Mouse (Mus musculus): ENCODE measurements around the gene Tex2.

Tex2 gene

DNA sequence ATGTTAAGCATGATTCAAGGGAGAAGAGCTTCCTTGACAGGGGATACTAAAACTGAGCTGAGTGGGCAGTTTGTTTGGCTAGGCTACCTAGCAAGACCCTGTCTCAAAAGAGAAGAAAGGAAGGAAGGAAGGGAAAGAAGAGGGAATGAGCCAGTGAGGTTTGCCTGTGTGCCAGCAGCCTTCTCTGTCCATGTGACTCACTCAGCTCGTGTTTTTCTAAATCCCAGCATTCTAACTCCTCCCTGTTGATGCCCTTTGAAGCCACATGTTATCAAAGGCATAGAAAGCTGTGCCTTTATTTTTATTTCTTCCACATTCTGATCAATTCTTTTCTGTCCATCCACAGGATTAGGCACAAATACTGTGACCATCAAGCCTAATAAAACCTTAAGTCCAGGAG, 85.3 kb downstream of the Tex2 start:
- in situ Hi-C loops (cut with MboI; ENCODE audit: low pct_unique_long_range_greater_than_20kb in 1 of 2, low sequenced_read_pairs in 2 of 2, unreplicated experiment in 1 of 2), result no loop called here

- in situ Hi-C loops (cut with MboI; ENCODE audit: low pct_unique_long_range_greater_than_20kb in 1 of 2, low sequenced_read_pairs in 2 of 2, unreplicated experiment in 1 of 2), result no loop called here
Observed at GRCm38 (mm10) chr11:106527147-106527821, 85.9 kb downstream of the Tex2 start.

GRCm38 (mm10) chr11:106522538-106522937, 90.7 kb downstream of the Tex2 start:
- in situ Hi-C loops (cut with MboI; ENCODE audit: low pct_unique_long_range_greater_than_20kb in 1 of 2, low sequenced_read_pairs in 2 of 2, unreplicated experiment in 1 of 2), result loop anchor here in 1 of 2 experiments (25.0 kb wide), 1 partner anchor 240 kb away; the partner anchor contains the start of genes Milr1 and Pecam1

DNA sequence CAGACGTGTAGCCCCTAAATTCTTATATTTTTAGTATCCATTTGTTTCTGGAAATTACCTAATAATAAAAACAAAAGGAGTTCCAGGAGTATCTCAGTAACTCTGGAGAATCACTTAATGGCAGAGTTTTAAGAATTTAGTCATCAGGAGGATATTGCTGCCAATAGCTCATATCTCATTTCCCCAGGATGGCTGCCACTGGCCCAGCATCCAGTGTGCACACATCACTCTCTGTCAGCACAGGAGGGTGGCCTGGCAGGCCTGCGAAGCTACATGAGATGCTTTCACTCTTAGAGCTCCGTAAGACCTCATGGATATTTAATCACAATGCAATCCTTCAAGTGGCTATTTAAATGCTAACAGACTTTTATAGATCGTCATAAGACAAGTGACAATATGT, 91.6 kb downstream of the Tex2 start:
- in situ Hi-C loops (cut with MboI; ENCODE audit: low pct_unique_long_range_greater_than_20kb in 1 of 2, low sequenced_read_pairs in 2 of 2, unreplicated experiment in 1 of 2), result loop anchor here in 1 of 2 experiments (25.0 kb wide), 1 partner anchor 241 kb away; the partner anchor contains the start of genes Milr1 and Pecam1

DNA sequence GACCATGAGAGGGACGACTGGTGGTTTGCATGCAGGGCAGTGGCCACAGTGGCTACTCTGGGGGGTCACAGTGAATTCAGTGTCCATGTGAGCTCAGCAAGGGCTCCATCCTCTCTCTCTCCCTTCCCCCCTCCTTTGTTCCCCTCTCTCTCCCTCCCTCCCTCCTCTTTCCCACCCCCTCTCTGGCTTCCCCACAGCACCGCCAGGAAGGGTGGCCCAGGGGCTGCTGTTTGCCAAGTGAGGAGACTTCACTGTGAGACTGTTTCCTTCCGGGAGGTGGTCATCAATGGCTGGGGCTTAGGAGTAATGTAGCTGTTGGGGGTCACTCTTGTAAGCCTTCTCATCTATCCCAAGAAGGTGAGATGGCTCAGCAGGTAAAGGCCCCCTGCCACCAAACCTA, 92.8 kb downstream of the Tex2 start:
- in situ Hi-C loops (cut with MboI; ENCODE audit: low pct_unique_long_range_greater_than_20kb in 1 of 2, low sequenced_read_pairs in 2 of 2, unreplicated experiment in 1 of 2), result loop anchor here in 1 of 2 experiments (25.0 kb wide), 1 partner anchor 242 kb away; the partner anchor contains the start of genes Milr1 and Pecam1

- in situ Hi-C loops (cut with MboI; ENCODE audit: low pct_unique_long_range_greater_than_20kb in 1 of 2, low sequenced_read_pairs in 2 of 2, unreplicated experiment in 1 of 2), result loop anchor here in 1 of 2 experiments (25.0 kb wide), 1 partner anchor 243 kb away; the partner anchor contains the start of genes Milr1 and Pecam1
Observed at GRCm38 (mm10) chr11:106519519-106519918, 93.7 kb downstream of the Tex2 start.

DNA sequence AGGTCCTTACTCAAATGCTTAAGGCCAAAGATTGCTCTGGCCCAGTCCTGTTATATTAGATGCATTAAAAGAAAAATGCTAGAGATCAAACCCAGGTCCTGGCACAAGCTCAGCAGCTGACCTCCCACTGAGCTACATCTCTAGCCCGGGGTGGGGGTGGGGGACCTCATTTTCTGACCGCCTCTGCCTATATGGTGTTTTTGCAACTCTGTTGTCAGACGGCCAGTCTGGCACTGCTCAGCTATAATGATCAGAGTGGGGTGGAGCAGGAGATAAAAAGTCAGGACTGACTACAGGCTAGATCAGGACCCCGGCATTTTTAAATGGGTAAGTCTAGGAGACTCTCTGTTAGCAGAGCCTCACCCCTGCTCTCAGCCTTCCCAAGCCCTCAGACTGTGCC, 94.8 kb downstream of the Tex2 start:
- in situ Hi-C loops (cut with MboI; ENCODE audit: low pct_unique_long_range_greater_than_20kb in 1 of 2, low sequenced_read_pairs in 2 of 2, unreplicated experiment in 1 of 2), result loop anchor here in 1 of 2 experiments (25.0 kb wide), 1 partner anchor 244 kb away; the partner anchor contains the start of genes Milr1 and Pecam1

- in situ Hi-C loops (cut with MboI; ENCODE audit: low pct_unique_long_range_greater_than_20kb in 1 of 2, low sequenced_read_pairs in 2 of 2, unreplicated experiment in 1 of 2), result loop anchor here in 1 of 2 experiments (25.0 kb wide), 1 partner anchor 247 kb away; the partner anchor contains the start of genes Milr1 and Pecam1
Observed at GRCm38 (mm10) chr11:106515079-106515745, 98.0 kb downstream of the Tex2 start.

- in situ Hi-C loops (cut with MboI; ENCODE audit: low pct_unique_long_range_greater_than_20kb in 1 of 2, low sequenced_read_pairs in 2 of 2, unreplicated experiment in 1 of 2), result loop anchor here (5.0 to 25.0 kb wide), 2 partner anchors 113 to 248 kb away; partner anchors contain the start of genes Milr1 (in 1 of the 2) and Pecam1 (in 1 of the 2)
Observed at GRCm38 (mm10) chr11:106514446-106514845, 98.8 kb downstream of the Tex2 start.

DNA sequence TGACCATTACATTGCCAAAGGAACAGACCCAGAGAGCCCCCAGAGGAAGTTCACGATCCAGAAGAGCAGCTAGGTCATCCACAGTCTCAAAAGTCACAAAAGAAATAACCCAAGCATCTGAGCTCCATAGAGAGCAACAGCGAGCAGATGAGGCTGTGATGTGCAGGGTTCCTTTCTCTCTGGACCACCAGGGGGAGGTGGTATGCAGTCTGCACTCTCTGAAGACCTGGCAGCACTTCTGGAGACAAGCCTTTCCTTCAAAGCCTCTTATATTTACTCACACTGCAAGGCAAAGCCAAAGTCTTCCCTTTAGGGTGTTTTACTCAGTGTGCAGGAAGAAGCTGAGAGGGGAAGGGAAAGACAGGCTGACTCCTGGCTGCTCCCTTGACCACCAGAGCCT, 100.1 kb downstream of the Tex2 start:
- in situ Hi-C loops (cut with MboI; ENCODE audit: low pct_unique_long_range_greater_than_20kb in 1 of 2, low sequenced_read_pairs in 2 of 2, unreplicated experiment in 1 of 2), result loop anchor here (5.0 to 25.0 kb wide), 2 partner anchors 114 to 249 kb away; partner anchors contain the start of genes Milr1 (in 1 of the 2) and Pecam1 (in 1 of the 2)

- in situ Hi-C loops (cut with MboI; ENCODE audit: low pct_unique_long_range_greater_than_20kb in 1 of 2, low sequenced_read_pairs in 2 of 2, unreplicated experiment in 1 of 2), result loop anchor here (5.0 to 25.0 kb wide), 2 partner anchors 115 to 250 kb away; partner anchors contain the start of genes Milr1 (in 1 of the 2) and Pecam1 (in 1 of the 2)
Observed at GRCm38 (mm10) chr11:106512006-106512390, 101.2 kb downstream of the Tex2 start.

GRCm38 (mm10) chr11:106511236-106512005, 101.8 kb downstream of the Tex2 start:
- in situ Hi-C loops (cut with MboI; ENCODE audit: low pct_unique_long_range_greater_than_20kb in 1 of 2, low sequenced_read_pairs in 2 of 2, unreplicated experiment in 1 of 2), result loop anchor here (5.0 to 25.0 kb wide), 2 partner anchors 116 to 251 kb away; partner anchors contain the start of genes Milr1 (in 1 of the 2) and Pecam1 (in 1 of the 2)

DNA sequence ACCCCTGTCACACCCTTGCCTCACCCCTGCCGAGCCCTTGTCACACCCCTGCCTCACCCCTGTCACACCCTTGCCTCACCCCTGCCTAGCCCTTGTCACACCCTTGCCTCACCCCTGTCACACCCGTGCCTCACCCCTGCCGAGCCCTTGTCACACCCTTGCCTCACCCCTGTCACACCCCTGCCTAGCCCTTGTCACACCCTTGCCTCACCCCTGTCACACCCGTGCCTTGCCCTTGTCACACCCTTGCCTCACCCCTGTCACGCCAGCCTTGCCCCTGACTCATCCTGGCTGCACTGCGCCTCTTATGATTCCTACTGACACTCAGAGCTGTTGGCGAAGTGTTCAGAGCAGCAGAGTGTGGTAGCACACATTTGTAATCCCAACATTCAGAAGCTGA, 105.6 kb downstream of the Tex2 start:
- in situ Hi-C loops (cut with MboI; ENCODE audit: low pct_unique_long_range_greater_than_20kb in 1 of 2, low sequenced_read_pairs in 2 of 2, unreplicated experiment in 1 of 2), result loop anchor here in 1 of 2 experiments (25.0 kb wide), 1 partner anchor 255 kb away; the partner anchor contains the start of genes Milr1 and Pecam1

GRCm38 (mm10) chr11:106506211-106506610, 107.0 kb downstream of the Tex2 start:
- in situ Hi-C loops (cut with MboI; ENCODE audit: low pct_unique_long_range_greater_than_20kb in 1 of 2, low sequenced_read_pairs in 2 of 2, unreplicated experiment in 1 of 2), result loop anchor here in 1 of 2 experiments (25.0 kb wide), 1 partner anchor 256 kb away; the partner anchor contains the start of genes Milr1 and Pecam1

DNA sequence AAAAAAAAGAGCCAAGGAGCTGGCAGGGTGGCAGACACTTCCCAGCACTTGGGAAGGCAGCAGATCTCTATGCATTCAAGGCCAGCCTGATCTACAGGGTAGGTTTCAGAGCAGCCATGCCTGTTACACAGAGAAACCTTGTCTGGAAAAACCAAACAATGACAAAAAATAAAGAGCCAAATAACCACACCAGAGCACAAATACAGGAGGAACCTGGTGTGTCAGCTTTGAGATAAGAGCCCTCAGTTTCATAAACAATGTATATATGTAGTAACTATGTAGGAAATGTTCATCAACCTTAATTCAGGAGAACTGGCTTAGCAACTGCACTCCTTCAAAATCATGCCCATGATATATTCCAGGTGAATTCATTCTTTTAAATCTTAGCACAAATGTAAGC, 109.1 kb downstream of the Tex2 start:
- in situ Hi-C loops (cut with MboI; ENCODE audit: low pct_unique_long_range_greater_than_20kb in 1 of 2, low sequenced_read_pairs in 2 of 2, unreplicated experiment in 1 of 2), result loop anchor here in 1 of 2 experiments (25.0 kb wide), 1 partner anchor 258 kb away; the partner anchor contains the start of genes Milr1 and Pecam1

- in situ Hi-C loops (cut with MboI; ENCODE audit: low pct_unique_long_range_greater_than_20kb in 1 of 2, low sequenced_read_pairs in 2 of 2, unreplicated experiment in 1 of 2), result loop anchor here in 1 of 2 experiments (25.0 kb wide), 1 partner anchor 259 kb away; the partner anchor contains the start of genes Milr1 and Pecam1
Observed at GRCm38 (mm10) chr11:106503425-106503717, 109.9 kb downstream of the Tex2 start.

- in situ Hi-C loops (cut with MboI; ENCODE audit: low pct_unique_long_range_greater_than_20kb in 1 of 2, low sequenced_read_pairs in 2 of 2, unreplicated experiment in 1 of 2), result loop anchor here in 1 of 2 experiments (25.0 kb wide), 1 partner anchor 259 kb away; the partner anchor contains the start of genes Milr1 and Pecam1
Observed at GRCm38 (mm10) chr11:106502631-106503424, 110.4 kb downstream of the Tex2 start.
